Mouse (Mus musculus) layer of hippocampus, postnatal 36 days (tissue): Measurements from ENCODE around the gene Hsd11b2. TPM values are rescaled to one million over a fixed set of nuclear protein-coding genes. Genes with fewer than 3 reads are reported as not detected.
A peak's percentile ranks its signal among the peaks of the same experiment; 100 is the strongest.
"Not testable (repeated sequence)": the region's sequence is repeated elsewhere in the genome, so short reads cannot be mapped to it uniquely, and the experiment has no call there.

Experiments
- DNase-seq, 2 experiments: peaks; one replicate each; pipeline ENCODE4 v3.0.0; 2022
- total RNA-seq, 2 experiments: library from RNA; stranded (reverse); gene quantifications; 2 replicates each; pipeline ENCODE4 v1.2.3; 2021

The Hsd11b2 gene
- total RNA-seq, 2 experiments from 2014 or later: not detected

DNA sequence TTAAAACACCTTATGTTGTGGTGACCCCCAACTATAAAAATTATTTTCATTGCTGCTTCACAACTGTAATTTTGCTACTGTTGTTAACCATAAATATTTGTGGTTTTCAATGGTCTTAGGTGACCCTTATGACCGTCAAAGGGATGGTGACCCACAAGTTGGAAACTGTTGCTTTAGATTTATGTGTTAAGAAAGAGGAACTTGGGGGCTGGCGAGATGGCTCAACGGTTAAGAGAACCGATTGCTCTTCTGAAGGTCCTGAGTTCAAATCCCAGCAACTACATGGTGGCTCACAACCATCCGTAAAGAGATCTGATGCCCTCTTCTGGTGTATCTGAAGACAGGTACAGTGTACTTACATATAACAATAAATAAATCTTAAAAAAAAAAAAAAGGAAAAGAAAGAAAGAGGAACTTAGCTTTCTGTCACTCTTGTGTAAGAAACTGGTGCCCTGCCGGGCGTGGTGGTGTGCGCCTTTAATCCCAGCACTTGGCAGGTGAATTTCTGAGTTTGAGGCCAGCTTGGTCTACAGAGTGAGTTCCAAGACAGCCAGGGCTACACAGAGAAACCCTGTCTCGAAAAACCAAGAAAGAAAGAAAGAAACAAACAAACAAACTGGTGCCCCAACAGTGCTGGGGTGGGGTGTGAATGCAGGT lies 46.1 kb downstream of the Hsd11b2 start:
- not testable (repeated sequence) for DNase-seq

DNA sequence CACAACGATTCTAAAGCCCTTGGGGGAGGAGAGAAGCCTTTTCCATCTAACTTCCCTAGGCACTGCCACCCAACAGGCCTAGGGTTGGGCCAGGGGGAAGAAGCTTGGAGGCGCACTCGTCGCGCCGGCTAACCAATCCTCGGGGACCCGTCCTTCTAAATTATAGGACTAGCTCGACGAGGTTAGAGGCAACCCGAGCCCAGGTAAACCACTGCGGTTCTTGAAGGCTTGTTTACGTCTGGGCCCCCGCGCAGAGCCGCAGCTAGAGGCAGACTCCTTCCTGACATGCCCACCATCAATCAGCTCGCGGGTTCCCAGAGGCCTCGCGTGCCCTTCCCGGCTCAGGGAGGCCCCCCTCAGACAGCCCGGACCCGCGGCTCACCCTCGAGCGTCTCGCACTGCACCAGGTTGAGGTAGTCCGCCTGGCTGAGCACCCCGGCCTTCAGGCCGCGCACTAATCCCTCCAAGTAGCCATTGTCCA lies 46.9 kb downstream of the Hsd11b2 start:
- peak in 1 of 2 experiments; percentile 51 for DNase-seq

DNA sequence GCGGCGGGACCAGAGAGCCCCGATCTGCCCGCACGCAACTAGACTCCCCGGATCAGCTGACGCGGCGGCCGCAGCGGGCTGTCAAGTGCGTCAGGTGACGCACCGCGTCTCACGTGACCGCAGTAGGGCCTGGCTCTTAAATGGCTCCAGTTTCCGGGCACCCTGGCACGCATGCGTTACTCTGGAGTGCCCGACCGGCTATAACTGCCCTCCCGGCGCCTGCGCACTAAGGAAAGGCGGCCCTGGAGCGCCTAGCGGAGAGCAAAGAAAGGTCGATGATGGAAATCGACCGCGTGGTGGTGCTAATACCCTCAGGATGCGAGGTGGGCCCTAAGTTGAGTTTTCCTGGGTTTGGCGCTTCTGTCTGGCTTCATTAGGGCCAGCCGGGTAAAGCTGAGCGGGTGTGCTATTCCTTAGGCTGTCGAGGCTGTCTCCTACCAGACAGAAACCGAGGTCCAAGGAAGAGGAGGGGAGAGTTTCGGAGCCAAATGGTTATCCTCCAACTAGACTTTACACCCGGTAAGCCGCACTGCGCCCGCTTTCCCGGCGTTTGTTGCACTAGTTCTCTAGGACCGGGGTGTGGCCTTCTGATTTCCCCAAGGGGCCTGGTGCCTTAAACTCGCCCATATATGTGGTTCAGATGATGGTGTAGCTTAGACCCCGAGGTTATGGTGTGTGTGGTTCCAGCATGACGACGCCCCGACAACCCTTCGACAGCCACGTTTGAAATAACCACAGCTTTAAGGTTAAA lies 47.6 kb downstream of the Hsd11b2 start, which contains the start of gene Atp6v0d1:
Atp6v0d1 (minus strand) TSS at position 96 of the 751 bp plus-strand sequence.
- DNase-seq: peak; percentile 99

DNA sequence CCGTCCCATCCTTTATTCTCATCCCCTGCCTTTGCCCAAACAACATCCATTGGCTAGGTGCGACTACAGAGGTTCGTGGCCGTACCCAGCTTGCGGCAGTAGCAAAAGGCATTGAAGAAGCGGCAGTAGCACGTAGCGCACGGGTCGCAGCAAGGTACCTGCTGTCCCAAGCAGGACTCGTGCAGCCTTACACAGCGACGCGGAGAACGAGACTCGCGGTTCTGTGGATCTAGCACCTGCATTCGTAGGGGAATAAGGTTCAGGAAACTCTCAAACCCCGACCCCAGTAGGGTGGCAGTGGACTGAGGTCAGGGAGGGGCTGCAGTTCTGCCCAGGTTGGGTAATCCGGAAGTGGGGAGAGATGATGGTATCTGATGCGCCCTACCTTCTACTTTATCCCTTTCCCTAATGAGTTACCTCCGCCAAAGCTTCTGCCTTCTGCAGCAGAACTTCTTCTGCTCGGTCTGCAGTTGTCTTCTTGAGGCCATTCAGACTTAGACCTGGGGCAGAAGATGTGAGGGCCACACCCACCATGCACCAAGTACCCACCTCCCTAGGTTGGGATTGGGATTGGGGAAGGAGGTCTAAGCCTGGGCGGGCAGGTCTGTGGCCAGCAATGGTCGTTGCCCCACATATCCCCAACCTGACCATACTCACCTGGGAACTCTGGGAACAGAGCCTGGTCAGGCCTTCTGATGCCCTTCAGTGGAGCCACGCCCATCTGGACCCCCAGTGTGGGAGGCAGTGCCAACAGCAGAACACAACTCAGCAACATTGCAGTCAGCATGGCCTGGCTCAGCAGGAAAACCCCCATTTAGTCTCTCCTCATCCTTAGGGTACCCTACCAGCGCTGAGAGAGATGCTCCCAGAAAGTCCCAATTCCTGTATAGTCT lies 48.4 kb downstream of the Hsd11b2 start:
- DNase-seq: no peak

DNA sequence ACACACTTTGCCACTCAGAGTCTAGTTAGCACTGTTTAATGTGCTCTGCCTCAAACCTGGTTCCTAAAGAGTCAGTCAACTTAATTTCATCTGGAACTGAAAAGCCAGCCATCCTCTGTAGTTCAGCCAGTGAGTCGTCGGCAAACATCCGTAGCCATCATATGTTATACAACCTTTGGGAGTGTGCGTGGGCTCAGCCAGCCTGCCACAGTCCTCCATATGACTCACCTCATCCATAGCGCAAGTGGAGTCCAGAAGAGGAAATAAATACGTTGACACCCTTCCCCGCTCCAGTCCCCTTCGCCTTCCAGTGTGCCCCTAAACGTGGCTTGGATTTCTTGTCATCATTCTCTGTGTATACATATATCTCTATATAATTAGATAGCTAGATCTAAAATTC lies 53.3 kb downstream of the Hsd11b2 start:
- no peak for DNase-seq

DNA sequence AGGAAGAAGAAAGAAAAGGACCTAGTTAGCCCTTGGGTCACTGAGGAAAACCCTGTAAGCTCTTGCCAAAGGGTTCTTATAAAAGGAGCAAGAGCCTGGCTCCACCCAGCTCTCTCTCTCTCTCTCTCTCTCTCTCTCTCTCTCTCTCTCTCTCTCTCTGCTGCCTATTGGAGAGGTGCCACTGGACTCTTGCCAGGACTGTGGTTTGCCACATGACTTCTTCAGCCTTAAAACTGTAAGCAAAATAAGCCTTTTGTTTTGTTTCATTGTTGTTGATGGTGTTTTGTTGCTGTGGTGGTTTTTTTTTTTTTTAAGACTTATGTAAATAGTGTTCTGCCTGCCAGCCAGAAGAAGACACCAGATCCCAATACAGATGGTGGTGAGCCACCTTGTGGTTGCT lies 54.9 kb downstream of the Hsd11b2 start:
- no peak for DNase-seq

Other genes with a start within 250 kb of the Hsd11b2 start
- 1 to 10 TPM; 4.9 to 7.0 TPM for gene Hsf4, start 249.0 kb upstream of the Hsd11b2 start, total RNA-seq
- 1 to 10 TPM; 6.9 to 9.1 TPM for gene Nol3, start 242.6 kb upstream of the Hsd11b2 start, total RNA-seq
- gene 4931428F04Rik, start 228.9 kb upstream of the Hsd11b2 start, total RNA-seq: 10 to 100 TPM; 20.5 to 23.4 TPM
- 1 to 10 TPM; 1.3 to 1.7 TPM for gene Exoc3l, start 222.7 kb upstream of the Hsd11b2 start, total RNA-seq
- gene E2f4, start 221.1 kb upstream of the Hsd11b2 start, total RNA-seq: 10 to 100 TPM; 35.3 to 36.7 TPM
- gene Elmo3, start 213.2 kb upstream of the Hsd11b2 start, total RNA-seq: under 1 TPM; 0.77 to 0.81 TPM
- gene Lrrc29, start 192.5 kb upstream of the Hsd11b2 start, total RNA-seq: 1 to 10 TPM; 5.9 to 7.8 TPM
- 10 to 100 TPM; 44.1 to 47.9 TPM for gene Tmem208, start 192.4 kb upstream of the Hsd11b2 start, total RNA-seq
- gene Fhod1, start 170.8 kb upstream of the Hsd11b2 start, total RNA-seq: 1 to 10 TPM; 1.8 to 1.9 TPM
- 10 to 100 TPM; 12.2 to 13.7 TPM for gene Slc9a5, start 169.9 kb upstream of the Hsd11b2 start, total RNA-seq
- 1 to 10 TPM; 1.2 to 2.1 TPM for gene Plekhg4, start 145.5 kb upstream of the Hsd11b2 start, total RNA-seq
- gene Kctd19, start 105.3 kb upstream of the Hsd11b2 start, total RNA-seq: not detected
- gene Lrrc36, start 105.2 kb upstream of the Hsd11b2 start, total RNA-seq: under 1 TPM; 0.27 to 0.81 TPM
- gene Tppp3, start 47.2 kb upstream of the Hsd11b2 start, total RNA-seq: 10 to 100 TPM; 31.9 TPM
- gene Zdhhc1, start 21.9 kb upstream of the Hsd11b2 start, total RNA-seq: 10 to 100 TPM; 32.8 to 37.6 TPM
- gene Atp6v0d1, start 47.3 kb downstream of the Hsd11b2 start, total RNA-seq: 100 to 1,000 TPM; 288 to 305 TPM
- gene Ripor1, start 86.5 kb downstream of the Hsd11b2 start, total RNA-seq: 10 to 100 TPM; 82.8 to 92.6 TPM
- gene Ctcf, start 117.8 kb downstream of the Hsd11b2 start, total RNA-seq: 10 to 100 TPM; 73.6 to 80.1 TPM
- gene Agrp, start 118.6 kb downstream of the Hsd11b2 start, total RNA-seq: not detected
- 10 to 100 TPM; 69.3 to 72.7 TPM for gene Carmil2, start 167.5 kb downstream of the Hsd11b2 start, total RNA-seq
- 10 to 100 TPM; 37.1 to 38.7 TPM for gene Acd, start 182.3 kb downstream of the Hsd11b2 start, total RNA-seq
- gene Pard6a, start 182.4 kb downstream of the Hsd11b2 start, total RNA-seq: 10 to 100 TPM; 29.1 to 36.3 TPM
- gene 4933405L10Rik, start 188.9 kb downstream of the Hsd11b2 start, total RNA-seq: not detected
- 1 to 10 TPM; 9.0 to 9.4 TPM for gene Enkd1, start 189.5 kb downstream of the Hsd11b2 start, total RNA-seq
- 10 to 100 TPM; 21.9 to 22.5 TPM for gene Gfod2, start 239.9 kb downstream of the Hsd11b2 start, total RNA-seq